In genomic region chr11:69420554-69421000, GRCm38 (mm10) we compare ENCODE assay signal across 8 mouse cellular contexts. TPM values are rescaled to one million over a fixed set of nuclear protein-coding genes. Genes with fewer than 3 reads are reported as not detected.
DNase-seq lines count a peak whose midpoint lies in the region; ATAC-seq and TF ChIP-seq lines count a peak whose summit lies in the region.

No protein-coding gene starts in this region.

- no peaks in the 10 kb centered on the region for H3K36me3 ChIP-seq in hindbrain, embryonic 10.5 days
- H3K36me3 ChIP-seq in midbrain, embryonic 11.5 days (ENCODE audit: control insufficient read depth, insufficient read depth, low read length) = no peaks in the 10 kb centered on the region

- ATAC-seq in midbrain, embryonic 11.5 days (ENCODE audit: low FRiP score) = no peak
- ATAC-seq in inflammation-experienced regulatory T-cells, adult 6 months = no peak
- ATAC-seq in megakaryocyte-erythroid progenitor cell, adult 5-6 weeks (replicated peaks; ENCODE audit: low FRiP score, low TSS enrichment, poor library complexity, severe bottlenecking) = no peak

- no peak overlapping the region for H3K27ac ChIP-seq in bone marrow macrophage, adult 2 months (ENCODE audit: insufficient read depth, low read depth, low read length)
- H3K27ac ChIP-seq in hindbrain, embryonic 10.5 days = peak overlapping the region; percentile 99; the same call in 1 of the 2 replicates
- H3K27ac ChIP-seq in midbrain, embryonic 11.5 days (ENCODE audit: low read depth, low read length) = no peak overlapping the region

- 5% methylated on average over 10 of the region's 10 CpGs for WGBS in hindbrain, embryonic 10.5 days
- WGBS in midbrain, embryonic 11.5 days = 6% methylated on average over 10 of the region's 10 CpGs

- H3K4me3 ChIP-seq in bone marrow macrophage, adult 2 months (ENCODE audit: insufficient read depth, low read length) = peak overlapping the region; percentile 44
- H3K4me3 ChIP-seq in hindbrain, embryonic 10.5 days = peak overlapping the region; percentile 82
- peak overlapping the region; percentile 28 for H3K4me3 ChIP-seq in midbrain, embryonic 11.5 days (ENCODE audit: low read depth, low read length)

- no peaks in the 10 kb centered on the region for H3K9me3 ChIP-seq in hindbrain, embryonic 10.5 days
- H3K9me3 ChIP-seq in midbrain, embryonic 11.5 days (ENCODE audit: control insufficient read depth, low read length) = no peaks in the 10 kb centered on the region

- H3K27me3 ChIP-seq in hindbrain, embryonic 10.5 days (ENCODE audit: insufficient read depth, poor library complexity, severe bottlenecking) = peaks cover 42% of the 10 kb centered on the region
- H3K27me3 ChIP-seq in midbrain, embryonic 11.5 days (ENCODE audit: control insufficient read depth, insufficient read depth, low read length) = peaks cover 22% of the 10 kb centered on the region

- H3K4me1 ChIP-seq in bone marrow macrophage, adult 2 months (ENCODE audit: control insufficient read depth, insufficient read depth, low read length) = peaks cover 21% of the 10 kb centered on the region
- H3K4me1 ChIP-seq in hindbrain, embryonic 10.5 days (replicated peaks) = peaks cover 63% of the 10 kb centered on the region
- peaks cover 29% of the 10 kb centered on the region for H3K4me1 ChIP-seq in midbrain, embryonic 11.5 days (ENCODE audit: control insufficient read depth, insufficient read depth, low read length)

- no peak for TF ChIP-seq CTCF in bone marrow macrophage, adult 2 months (IDR thresholded peaks at IDR 0.05; ENCODE audit: low read depth, low read length)

- H3K9ac ChIP-seq in midbrain, embryonic 11.5 days (ENCODE audit: low read length) = no peak overlapping the region; the same call in 1 of the 2 replicates

- TF ChIP-seq POLR2A in bone marrow macrophage, adult 2 months (IDR thresholded peaks at IDR 0.05; ENCODE audit: borderline replicate concordance, low read depth, low read length) = no peak

- peak overlapping the region; percentile 69 for H3K4me2 ChIP-seq in midbrain, embryonic 11.5 days

- DNase-seq in kidney, adult 8-10 months = peak; percentile 57 to 61
- DNase-seq in kidney, adult 18-20 months = no peak
- no peak for DNase-seq in hindbrain, embryonic 10.5 days (ENCODE audit: low spot score)
- DNase-seq in midbrain, embryonic 11.5 days (ENCODE audit: low spot score, missing footprints) = peak; percentile 92
- no peak for DNase-seq in layer of hippocampus, postnatal 25 days (ENCODE audit: extremely low spot score in 1 of 2, low spot score in 1 of 2)

RNA-seq across cellular contexts. Expression of gene Kdm6b, which starts 7.1 kb away (rescaled TPM):
- polyA plus RNA-seq in bone marrow macrophage, adult 2 months (2012; ENCODE audit: insufficient read depth, insufficient read length, missing spikeins) = 8.1 and 9.3 TPM in 2 replicates
- polyA plus RNA-seq in hindbrain, embryonic 10.5 days (2016; fragmentation: Nextera tagmentation; extraction: Ambion mirVana) = 37.9 and 43.4 TPM in 2 replicates
- 30.2 and 31.7 TPM in 2 replicates for polyA plus RNA-seq in midbrain, embryonic 11.5 days (2014; fragmentation: Nextera tagmentation; extraction: Ambion mirVana)
- polyA plus RNA-seq in inflammation-experienced regulatory T-cells, adult 6 months (2017; shearing (Covaris generic)) = 10 to 100 TPM; 20.7 to 39.7 (median 35.5) TPM
- total RNA-seq in layer of hippocampus, postnatal 25 days (2021) = 10 to 100 TPM; 28.5 to 41.2 TPM
- total RNA-seq in megakaryocyte-erythroid progenitor cell, adult 5-6 weeks (2014; fragmentation: Nextera tagmentation) = 19.3 and 22.1 TPM in 2 replicates
- 1.6 and 2.7 TPM in 2 replicates for total RNA-seq in megakaryocyte-erythroid progenitor cell, adult 5-6 weeks (2017)

RNA-seq across cellular contexts. Expression of gene Tmem88, which starts 22.5 kb away (rescaled TPM):
- not detected in 2 replicates for polyA plus RNA-seq in bone marrow macrophage, adult 2 months (2012; ENCODE audit: insufficient read depth, insufficient read length, missing spikeins)
- 22.1 and 22.2 TPM in 2 replicates for polyA plus RNA-seq in hindbrain, embryonic 10.5 days (2016; fragmentation: Nextera tagmentation; extraction: Ambion mirVana)
- polyA plus RNA-seq in midbrain, embryonic 11.5 days (2014; fragmentation: Nextera tagmentation; extraction: Ambion mirVana) = 11.9 and 13.1 TPM in 2 replicates
- 1 to 10 TPM in 1 of 3 experiments, under 1 TPM in 2; 0.40 to 1.0 (median 0.74) TPM for polyA plus RNA-seq in inflammation-experienced regulatory T-cells, adult 6 months (2017; shearing (Covaris generic))
- 1 to 10 TPM; 2.5 TPM for total RNA-seq in layer of hippocampus, postnatal 25 days (2021)
- total RNA-seq in megakaryocyte-erythroid progenitor cell, adult 5-6 weeks (2014; fragmentation: Nextera tagmentation) = 0.37 TPM in 1 of 2 replicates, not detected in the other
- total RNA-seq in megakaryocyte-erythroid progenitor cell, adult 5-6 weeks (2017) = not detected in 2 replicates

RNA-seq across cellular contexts. Expression of gene Cyb5d1, which starts 25.1 kb away (rescaled TPM):
- polyA plus RNA-seq in bone marrow macrophage, adult 2 months (2012; ENCODE audit: insufficient read depth, insufficient read length, missing spikeins) = 22.5 and 23.2 TPM in 2 replicates
- 47.2 and 51.7 TPM in 2 replicates for polyA plus RNA-seq in hindbrain, embryonic 10.5 days (2016; fragmentation: Nextera tagmentation; extraction: Ambion mirVana)
- 44.6 and 50.5 TPM in 2 replicates for polyA plus RNA-seq in midbrain, embryonic 11.5 days (2014; fragmentation: Nextera tagmentation; extraction: Ambion mirVana)
- 10 to 100 TPM; 13.9 to 20.0 (median 18.4) TPM for polyA plus RNA-seq in inflammation-experienced regulatory T-cells, adult 6 months (2017; shearing (Covaris generic))
- 10 to 100 TPM; 40.8 to 43.6 TPM for total RNA-seq in layer of hippocampus, postnatal 25 days (2021)
- total RNA-seq in megakaryocyte-erythroid progenitor cell, adult 5-6 weeks (2014; fragmentation: Nextera tagmentation) = 16.2 and 20.9 TPM in 2 replicates
- total RNA-seq in megakaryocyte-erythroid progenitor cell, adult 5-6 weeks (2017) = 36.7 and 41.7 TPM in 2 replicates

RNA-seq across cellular contexts. Expression of gene Naa38, which starts 25.3 kb away (rescaled TPM):
- 69.8 and 73.7 TPM in 2 replicates for polyA plus RNA-seq in bone marrow macrophage, adult 2 months (2012; ENCODE audit: insufficient read depth, insufficient read length, missing spikeins)
- 148 and 159 TPM in 2 replicates for polyA plus RNA-seq in hindbrain, embryonic 10.5 days (2016; fragmentation: Nextera tagmentation; extraction: Ambion mirVana)
- 120 and 130 TPM in 2 replicates for polyA plus RNA-seq in midbrain, embryonic 11.5 days (2014; fragmentation: Nextera tagmentation; extraction: Ambion mirVana)
- 100 to 1,000 TPM; 108 to 130 (median 112) TPM for polyA plus RNA-seq in inflammation-experienced regulatory T-cells, adult 6 months (2017; shearing (Covaris generic))
- total RNA-seq in layer of hippocampus, postnatal 25 days (2021) = 100 to 1,000 TPM; 100 to 116 TPM
- 161 and 169 TPM in 2 replicates for total RNA-seq in megakaryocyte-erythroid progenitor cell, adult 5-6 weeks (2014; fragmentation: Nextera tagmentation)
- 156 and 170 TPM in 2 replicates for total RNA-seq in megakaryocyte-erythroid progenitor cell, adult 5-6 weeks (2017)

RNA-seq across cellular contexts. Expression of gene Chd3, which starts 51.4 kb away (rescaled TPM):
- 134 and 137 TPM in 2 replicates for polyA plus RNA-seq in bone marrow macrophage, adult 2 months (2012; ENCODE audit: insufficient read depth, insufficient read length, missing spikeins)
- 45.1 and 46.9 TPM in 2 replicates for polyA plus RNA-seq in hindbrain, embryonic 10.5 days (2016; fragmentation: Nextera tagmentation; extraction: Ambion mirVana)
- 38.2 and 39.4 TPM in 2 replicates for polyA plus RNA-seq in midbrain, embryonic 11.5 days (2014; fragmentation: Nextera tagmentation; extraction: Ambion mirVana)
- polyA plus RNA-seq in inflammation-experienced regulatory T-cells, adult 6 months (2017; shearing (Covaris generic)) = 10 to 100 TPM; 30.0 to 68.3 (median 60.9) TPM
- 100 to 1,000 TPM; 504 to 538 TPM for total RNA-seq in layer of hippocampus, postnatal 25 days (2021)
- total RNA-seq in megakaryocyte-erythroid progenitor cell, adult 5-6 weeks (2014; fragmentation: Nextera tagmentation) = 45.7 and 57.3 TPM in 2 replicates
- total RNA-seq in megakaryocyte-erythroid progenitor cell, adult 5-6 weeks (2017) = 21.0 and 49.2 TPM in 2 replicates

Comparison
In these comparisons a context has a peak if more than half of its experiments do, and no peak if none do; other contexts are left out.
1. DNase-seq: peak in kidney, adult 8-10 months (2 of 2) and midbrain, embryonic 11.5 days (single experiment); none in kidney, adult 18-20 months (single experiment), hindbrain, embryonic 10.5 days (single experiment) and layer of hippocampus, postnatal 25 days (0 of 2).
2. H3K4me3 ChIP-seq: peak in every context shown above with its lines; median percentile 82 in hindbrain, embryonic 10.5 days; 44 in bone marrow macrophage, adult 2 months; 28 in midbrain, embryonic 11.5 days.